Mouse (Mus musculus) stomach, postnatal 0 days (tissue): ENCODE measurements around the gene Fignl2.

ENCODE experiments used
- CTCF ChIP-seq: IDR thresholded peaks from 2 replicates; pipeline ENCODE4 v1.5.1; 2016; ENCODE audit warnings: antibody characterized with exemption, low read depth, mild to moderate bottlenecking, moderate library complexity
- EP300 ChIP-seq: optimal IDR thresholded peaks from 2 replicates; pipeline ENCODE3; 2016; ENCODE audit warnings: antibody characterized with exemption

- TF ChIP-seq EP300 (no peak), CTCF (no peak)
These were observed 47.2 kb upstream of the Fignl2 start for GRCm38 (mm10) chr15:101125561-101125960.
